Mouse (Mus musculus): ENCODE measurements around the gene Stx18. TPM values are rescaled to one million over a fixed set of nuclear protein-coding genes. Genes with fewer than 3 reads are reported as not detected.

The Stx18 gene
- total RNA-seq (2015; ENCODE audit: low replicate concordance) (9.0 and 23.5 TPM in 2 replicates), total RNA-seq (2017; ENCODE audit: low replicate concordance) (10.9 and 12.1 TPM in 2 replicates)

- peak; percentile 74 for ATAC-seq (replicated peaks; ENCODE audit: low FRiP score, poor library complexity, severe bottlenecking)
These were observed at the start of gene Stx18 for GRCm38 (mm10) chr5:38038710-38039592. Stx18 (plus strand) TSS chr5:38038742.

- no peak for ATAC-seq (replicated peaks; ENCODE audit: low FRiP score, poor library complexity, severe bottlenecking)
These were observed 46.2 kb upstream of the Stx18 start for GRCm38 (mm10) chr5:37992346-37992745.

- ATAC-seq (replicated peaks; ENCODE audit: low FRiP score, poor library complexity, severe bottlenecking), result no peak
These were observed 39.7 kb upstream of the Stx18 start for GRCm38 (mm10) chr5:37998805-37999204.

GRCm38 (mm10) chr5:38002573-38002972 is 36.0 kb upstream of the Stx18 start:
- ATAC-seq (replicated peaks; ENCODE audit: low FRiP score, poor library complexity, severe bottlenecking), result no peak

GRCm38 (mm10) chr5:38004746-38005145 is 33.8 kb upstream of the Stx18 start:
- no peak for ATAC-seq (replicated peaks; ENCODE audit: low FRiP score, poor library complexity, severe bottlenecking)

GRCm38 (mm10) chr5:38006415-38007347 is 31.9 kb upstream of the Stx18 start:
- ATAC-seq (replicated peaks; ENCODE audit: low FRiP score, poor library complexity, severe bottlenecking), result no peak

- ATAC-seq (replicated peaks; ENCODE audit: low FRiP score, poor library complexity, severe bottlenecking), result no peak
These were observed 29.5 kb upstream of the Stx18 start for GRCm38 (mm10) chr5:38009071-38009470.

GRCm38 (mm10) chr5:38014916-38015315 is 23.6 kb upstream of the Stx18 start:
- no peak for ATAC-seq (replicated peaks; ENCODE audit: low FRiP score, poor library complexity, severe bottlenecking)

- no peak for ATAC-seq (replicated peaks; ENCODE audit: low FRiP score, poor library complexity, severe bottlenecking)
These were observed 21.6 kb upstream of the Stx18 start for GRCm38 (mm10) chr5:38016945-38017344.

GRCm38 (mm10) chr5:38027656-38028055 is 10.9 kb upstream of the Stx18 start:
- ATAC-seq (replicated peaks; ENCODE audit: low FRiP score, poor library complexity, severe bottlenecking), result no peak

GRCm38 (mm10) chr5:38038274-38038673 is 268 bp upstream of the Stx18 start:
- ATAC-seq (replicated peaks; ENCODE audit: low FRiP score, poor library complexity, severe bottlenecking), result no peak

- 0 out of 2 replicates have a peak, but pooled peaks have one; percentile 22 for ATAC-seq (replicated peaks; ENCODE audit: low FRiP score, poor library complexity, severe bottlenecking)
These were observed 1.3 kb downstream of the Stx18 start for GRCm38 (mm10) chr5:38039796-38040195.

GRCm38 (mm10) chr5:38044923-38045322 is 6.4 kb downstream of the Stx18 start:
- ATAC-seq (replicated peaks; ENCODE audit: low FRiP score, poor library complexity, severe bottlenecking), result no peak

- ATAC-seq (replicated peaks; ENCODE audit: low FRiP score, poor library complexity, severe bottlenecking), result no peak
These were observed 9.6 kb downstream of the Stx18 start for GRCm38 (mm10) chr5:38048177-38048576.

GRCm38 (mm10) chr5:38061051-38061450 is 22.5 kb downstream of the Stx18 start:
- no peak for ATAC-seq (replicated peaks; ENCODE audit: low FRiP score, poor library complexity, severe bottlenecking)

GRCm38 (mm10) chr5:38062709-38063108 is 24.2 kb downstream of the Stx18 start:
- ATAC-seq (replicated peaks; ENCODE audit: low FRiP score, poor library complexity, severe bottlenecking), result no peak

GRCm38 (mm10) chr5:38063339-38063738 is 24.8 kb downstream of the Stx18 start:
- no peak for ATAC-seq (replicated peaks; ENCODE audit: low FRiP score, poor library complexity, severe bottlenecking)

GRCm38 (mm10) chr5:38064043-38064575 is 25.6 kb downstream of the Stx18 start:
- no peak for ATAC-seq (replicated peaks; ENCODE audit: low FRiP score, poor library complexity, severe bottlenecking)

GRCm38 (mm10) chr5:38064701-38065100 is 26.2 kb downstream of the Stx18 start:
- ATAC-seq (replicated peaks; ENCODE audit: low FRiP score, poor library complexity, severe bottlenecking), result no peak

GRCm38 (mm10) chr5:38065454-38065853 is 26.9 kb downstream of the Stx18 start:
- no peak for ATAC-seq (replicated peaks; ENCODE audit: low FRiP score, poor library complexity, severe bottlenecking)
